ENCODE assay signal across 7 mouse cellular contexts in genomic region chr8:95853102-95853843, GRCm38 (mm10). TPM values are rescaled to one million over a fixed set of nuclear protein-coding genes. Genes with fewer than 3 reads are reported as not detected.
DNase-seq lines count a peak whose midpoint lies in the region; ATAC-seq lines count a peak whose summit lies in the region.

TSS of gene Slc38a7 (minus strand) at chr8:95853539.

- ATAC-seq in intestine, embryonic 16.5 days = peak; percentile 93

- H3K27me3 ChIP-seq in embryonic facial prominence, embryonic 10.5 days (replicated peaks; ENCODE audit: low read depth, poor library complexity, severe bottlenecking) = no peaks in the 10 kb centered on the region
- H3K27me3 ChIP-seq in intestine, embryonic 16.5 days (replicated peaks; ENCODE audit: control insufficient read depth, insufficient read depth, low read length) = no peaks in the 10 kb centered on the region

- peaks cover 13% of the 10 kb centered on the region for H3K4me1 ChIP-seq in embryonic facial prominence, embryonic 10.5 days
- peaks cover 5% of the 10 kb centered on the region for H3K4me1 ChIP-seq in intestine, embryonic 16.5 days (ENCODE audit: control insufficient read depth, insufficient read depth, low read length)

- H3K4me2 ChIP-seq in intestine, embryonic 16.5 days (ENCODE audit: low read depth, low read length) = peak within 1 kb of the TSS; percentile 53

- peak within 1 kb of the TSS; percentile 76 for H3K4me3 ChIP-seq in embryonic facial prominence, embryonic 10.5 days
- H3K4me3 ChIP-seq in intestine, embryonic 16.5 days (ENCODE audit: low read length) = peak within 1 kb of the TSS; percentile 64

- H3K27ac ChIP-seq in embryonic facial prominence, embryonic 10.5 days (replicated peaks) = peak within 1 kb of the TSS; percentile 77
- peak within 1 kb of the TSS; percentile 58 for H3K27ac ChIP-seq in intestine, embryonic 16.5 days (ENCODE audit: low read length)

- peaks cover 7% of the 10 kb centered on the region for H3K36me3 ChIP-seq in embryonic facial prominence, embryonic 10.5 days (replicated peaks)
- no peaks in the 10 kb centered on the region; the same call in 1 of the 2 replicates for H3K36me3 ChIP-seq in intestine, embryonic 16.5 days (ENCODE audit: control insufficient read depth, insufficient read depth, low read length)

- 15% methylated on average over 22 of the region's 22 CpGs for WGBS in embryonic facial prominence, embryonic 10.5 days
- WGBS in intestine, embryonic 16.5 days = 13% methylated on average over 22 of the region's 22 CpGs

- peak; percentile 75 for DNase-seq in adrenal gland, postnatal 10 days
- DNase-seq in embryonic facial prominence, embryonic 10.5 days (ENCODE audit: low spot score) = peak; percentile 79
- DNase-seq in gonadal fat pad, adult 2 months (ENCODE audit: low read depth) = peak; percentile 96
- DNase-seq in left cerebral cortex, postnatal 25 days (ENCODE audit: low spot score in 2 of 2) = peak; percentile 86 to 94
- peak; percentile 84 for DNase-seq in mesoderm, embryonic 11.5 days (ENCODE audit: low read depth, low spot score)
- peak; percentile 78 for DNase-seq in right cerebral cortex, postnatal 25 days

- peak within 1 kb of the TSS; percentile 73 for H3K9ac ChIP-seq in intestine, embryonic 16.5 days (ENCODE audit: low read depth, low read length)

- intact Hi-C loops in left cerebral cortex, postnatal 25 days (cut with DNase I) = no loop called here

- no peaks in the 10 kb centered on the region for H3K9me3 ChIP-seq in embryonic facial prominence, embryonic 10.5 days
- no peaks in the 10 kb centered on the region for H3K9me3 ChIP-seq in intestine, embryonic 16.5 days (ENCODE audit: control insufficient read depth, low read length)

RNA-seq across cellular contexts. Expression of gene Slc38a7, which starts in this region (rescaled TPM):
- 10 to 100 TPM; 12.9 to 15.5 TPM for total RNA-seq in adrenal gland, postnatal 10 days (2021)
- polyA plus RNA-seq in embryonic facial prominence, embryonic 10.5 days (2016; fragmentation: Nextera tagmentation; extraction: Ambion mirVana) = 18.3 and 18.4 TPM in 2 replicates
- polyA plus RNA-seq in gonadal fat pad, adult 2 months (2012; rRNA removed) = 23.0 and 25.1 TPM in 2 replicates
- 28.1 and 36.3 TPM in 2 replicates for polyA plus RNA-seq in intestine, embryonic 16.5 days (2015; fragmentation: Nextera tagmentation; extraction: Ambion mirVana)
- 10 to 100 TPM; 27.0 to 27.9 TPM for total RNA-seq in left cerebral cortex, postnatal 25 days (2021)

Comparison
In these comparisons a context has a peak if more than half of its experiments do, and no peak if none do; other contexts are left out.
1. Peak in every context shown above with its lines: DNase-seq, ATAC-seq, H3K4me3 ChIP-seq and H3K27ac ChIP-seq.